Mouse (Mus musculus) thymus, postnatal 25 days (tissue): ENCODE data around the gene Srp54a.
"Not testable (repeated sequence)": the region's sequence is repeated elsewhere in the genome, so short reads cannot be mapped to it uniquely, and the experiment has no call there.

Source experiments
- DNase-seq: peaks from one replicate; pipeline ENCODE4 v3.0.0; 2022

Gene Srp54a

DNA sequence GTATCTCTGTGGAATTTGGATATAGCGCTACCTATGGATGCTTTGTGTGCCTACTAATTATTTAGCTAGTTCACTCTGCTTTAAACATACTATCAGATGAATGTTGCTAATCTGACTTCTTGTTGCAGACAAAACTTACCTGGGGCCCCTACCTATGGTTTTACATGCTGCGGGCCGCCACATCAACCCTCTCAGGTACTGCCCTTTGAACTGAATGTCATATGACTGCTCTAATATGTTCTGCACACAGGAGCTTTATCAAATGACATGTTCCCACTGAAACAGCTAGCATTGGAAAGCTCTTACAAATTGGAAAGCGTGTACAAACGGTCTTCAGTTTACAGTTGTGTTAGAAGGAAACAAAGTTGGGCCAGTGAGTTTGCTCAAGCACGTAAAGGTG is 55.5 kb downstream of the Srp54a start:
- not testable (repeated sequence) for DNase-seq

- DNase-seq = not testable (repeated sequence)
Measured at GRCm38 (mm10) chr12:55137859-55138258, 57.8 kb downstream of the Srp54a start.

DNA sequence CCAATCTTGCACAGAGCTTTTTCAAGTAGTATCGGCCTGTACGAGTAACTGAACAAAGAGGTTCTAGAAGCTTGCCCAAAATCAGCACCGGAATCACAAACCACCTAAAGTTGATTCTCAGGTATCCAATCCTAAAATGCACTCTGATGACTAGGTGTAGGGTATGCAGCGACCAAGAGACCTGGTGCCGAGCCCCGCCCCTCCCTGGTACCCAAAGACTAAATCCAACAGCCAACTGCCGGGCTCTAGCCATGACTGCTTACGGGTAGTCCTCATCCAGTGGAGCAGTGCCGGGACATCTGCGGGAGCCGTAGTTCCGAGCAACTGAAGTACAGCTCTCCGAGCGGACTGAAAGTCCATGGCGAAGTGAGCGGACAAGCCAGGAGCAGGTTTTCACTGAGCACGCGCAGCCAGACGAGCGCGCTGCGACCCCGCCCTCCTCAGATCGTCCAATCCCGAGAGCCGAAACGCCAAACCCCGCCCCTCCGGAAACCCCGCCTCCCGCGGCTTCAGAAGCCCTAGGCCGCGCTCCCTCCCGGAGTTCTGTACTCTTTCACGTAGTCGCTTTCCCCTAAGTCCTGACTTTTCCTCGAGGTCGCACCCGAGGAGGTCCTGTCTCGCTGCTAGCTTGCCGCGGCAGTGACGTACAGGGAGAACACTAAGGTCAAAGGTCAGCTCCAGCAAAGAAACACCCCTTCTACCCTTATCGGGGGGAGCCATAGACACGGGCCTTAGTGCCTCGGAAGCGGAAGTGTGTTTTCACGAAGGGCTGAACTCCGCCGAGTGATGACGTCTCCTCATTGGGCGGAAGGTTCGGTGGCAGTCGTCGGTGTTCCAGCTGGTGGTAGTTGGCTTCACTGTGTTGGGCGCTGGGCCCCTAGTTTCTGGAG is 74.7 kb downstream of the Srp54a start, which contains the start of gene Srp54b:
Srp54b (plus strand) TSS at position 546 of the 890 bp plus-strand sequence.
- not testable (repeated sequence) for DNase-seq

DNA sequence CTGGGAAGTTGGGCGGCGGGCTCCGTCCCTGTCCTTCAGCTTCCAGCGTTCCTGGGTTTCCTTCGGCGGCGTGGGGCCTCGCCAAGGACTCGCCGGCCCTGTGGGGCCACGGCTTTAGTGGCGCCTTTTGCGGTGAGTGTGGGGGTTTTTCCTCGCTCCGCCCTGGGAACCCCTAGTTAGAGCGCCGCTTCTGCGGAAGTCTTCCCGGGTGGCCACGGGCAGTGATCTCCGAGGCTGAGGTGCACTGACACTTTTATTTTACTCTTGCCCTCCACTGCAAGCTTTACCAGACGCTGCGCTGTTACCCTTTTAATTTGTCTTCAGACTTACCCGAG is 75.4 kb downstream of the Srp54a start:
- DNase-seq = not testable (repeated sequence)
